Mouse (Mus musculus) heart, embryonic 14.5 days (tissue): Measurements from ENCODE around the gene Odf3. TPM values are rescaled to one million over a fixed set of nuclear protein-coding genes. Genes with fewer than 3 reads are reported as not detected.

Experiments
- ATAC-seq: fragments of 200-750 bp; cut with Nextera tagmentation; 2 replicates; pipeline ENCODE4 v1.8.0; 2017; ENCODE audit warnings: low read depth, moderate TSS enrichment; ENCODE audit not compliant: insufficient number of reproducible peaks, insufficient read depth, low FRiP score
- H3K27ac ChIP-seq, 2 experiments: fragments of 200-500 bp in 1 of 2; fragments of 300-500 bp in 1 of 2; sonication (generic) in 1 of 2; replicated peaks in 1 of 2; 2 replicates each; pipeline ENCODE4 v1.5.1; 2012 to 2014; ENCODE audit warnings: low read depth in 2 of 2, low read length in 2 of 2, control low read depth in 1 of 2, mild to moderate bottlenecking in 1 of 2, mixed read lengths in 1 of 2; ENCODE audit not compliant: control insufficient read depth in 1 of 2, insufficient read depth in 1 of 2
- H3K27me3 ChIP-seq: fragments of 300-500 bp; sonication (generic); 2 replicates; pipeline ENCODE4 v1.6.1; 2014; ENCODE audit warnings: mild to moderate bottlenecking, low read length, control low read depth; ENCODE audit not compliant: control insufficient read depth, insufficient read depth
- H3K36me3 ChIP-seq: fragments of 300-500 bp; sonication (generic); 2 replicates; pipeline ENCODE4 v1.6.1; 2014; ENCODE audit warnings: mild to moderate bottlenecking, control low read depth, low read length, mixed read lengths; ENCODE audit not compliant: control insufficient read depth, insufficient read depth
- H3K4me1 ChIP-seq, 2 experiments: fragments of 200-500 bp in 1 of 2; fragments of 300-500 bp in 1 of 2; sonication (generic) in 1 of 2; 2 replicates each; pipeline ENCODE4 v1.6.1; 2012 to 2014; ENCODE audit warnings: low read length in 2 of 2, control low read depth in 1 of 2, mixed read lengths in 1 of 2; ENCODE audit not compliant: control insufficient read depth in 2 of 2, insufficient read depth in 2 of 2
- H3K4me2 ChIP-seq: fragments of 300-500 bp; sonication (generic); 2 replicates; pipeline ENCODE4 v1.6.1; 2014; ENCODE audit warnings: mild to moderate bottlenecking, low read length
- H3K4me3 ChIP-seq, 2 experiments: fragments of 200-500 bp in 1 of 2; fragments of 300-500 bp in 1 of 2; sonication (generic) in 1 of 2; 2 replicates each; pipeline ENCODE4 v1.5.1; 2012 to 2014; ENCODE audit warnings: low read length in 2 of 2, mild to moderate bottlenecking in 2 of 2, control low read depth in 1 of 2, low read depth in 1 of 2, moderate library complexity in 1 of 2; ENCODE audit not compliant: control insufficient read depth in 1 of 2, insufficient read depth in 1 of 2
- H3K9ac ChIP-seq: fragments of 300-500 bp; sonication (generic); 2 replicates; pipeline ENCODE4 v1.6.1; 2014; ENCODE audit warnings: mild to moderate bottlenecking, low read length
- H3K9me3 ChIP-seq: fragments of 300-500 bp; sonication (generic); 2 replicates; pipeline ENCODE4 v1.6.1; 2016; ENCODE audit warnings: low read length, control low read depth; ENCODE audit not compliant: control insufficient read depth
- WGBS: fragments of 180-500 bp; shearing (Covaris S2); extraction: QIAGEN DNeasy Blood & Tissue Kit; methylation state at CpG from one replicate; pipeline ENCODE4 v1.1.7; 2014; 5-methylcytosine and 5-hydroxymethylcytosine counted together
- polyA plus RNA-seq: library from polyadenylated mRNA; unstranded; fragments of >200 nt; fragmentation: Nextera tagmentation; extraction: Ambion mirVana; gene quantifications from 2 replicates; pipeline ENCODE4 v1.2.1, GENCODE M21; 2014

The Odf3 gene
- polyA plus RNA-seq, 1 experiment from 2014 or later = not detected

DNA sequence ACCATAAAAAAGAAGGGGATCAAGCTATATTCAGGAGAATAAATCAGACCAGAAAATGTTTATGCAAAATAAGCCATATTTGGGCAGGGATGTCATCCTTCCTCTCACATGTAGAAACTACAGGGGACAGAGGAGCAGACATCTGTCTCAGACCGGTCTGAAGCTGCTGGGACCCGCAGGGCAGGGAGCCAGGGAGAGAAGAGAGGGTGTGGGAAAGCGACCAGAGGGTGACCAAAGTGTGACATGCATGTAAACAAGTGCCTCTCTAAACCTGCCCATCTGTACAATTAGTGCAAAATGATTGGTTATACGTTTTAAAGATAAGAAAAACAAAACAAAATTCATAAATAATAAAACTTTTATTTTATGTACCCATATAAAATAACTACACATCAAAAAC, 27.4 kb upstream of the Odf3 start:
- Histone ChIP-seq H3K9ac (no peak overlapping the region), H3K4me1 (peaks cover 0 to 6% of the 10 kb centered on the region in 2 experiments; a peak in 1 of 4 replicates), H3K4me3 (no peak overlapping the region), H3K27ac (no peak overlapping the region), H3K27me3 (no peaks in the 10 kb centered on the region), H3K9me3 (no peaks in the 10 kb centered on the region), H3K36me3 (no peaks in the 10 kb centered on the region), H3K4me2 (no peak overlapping the region)
- no peak for ATAC-seq
- 63% methylated on average over 4 of the region's 4 CpGs for WGBS

DNA sequence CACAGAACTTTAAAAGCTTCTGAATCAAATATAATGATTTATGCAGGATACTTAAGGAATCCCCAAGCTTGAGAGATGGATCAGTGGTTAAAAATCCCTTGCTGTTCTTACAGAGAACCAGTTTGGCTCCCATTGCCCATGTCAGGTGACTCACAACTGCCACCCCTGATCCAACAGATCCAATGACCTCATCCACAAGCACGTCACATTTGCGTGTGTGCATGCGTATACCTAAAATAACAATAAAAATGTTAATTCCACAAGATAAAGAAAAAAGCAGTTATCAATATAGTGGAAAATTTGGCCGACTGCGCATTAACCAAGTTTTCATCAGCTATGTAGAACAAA, 26.3 kb upstream of the Odf3 start:
- Histone ChIP-seq H3K9ac (peak overlapping the region; percentile 64; the same call in 1 of the 2 replicates), H3K4me1 (peaks cover 0 to 6% of the 10 kb centered on the region in 2 experiments; a peak in 1 of 4 replicates), H3K4me3 (peak overlapping the region; percentile 48 to 53; a peak in 3 of 4 replicates), H3K27me3 (no peaks in the 10 kb centered on the region), H3K9me3 (no peaks in the 10 kb centered on the region), H3K36me3 (no peaks in the 10 kb centered on the region), H3K27ac (no peak overlapping the region), H3K4me2 (peak overlapping the region; percentile 77)
- no peak for ATAC-seq
- WGBS = 51% methylated on average over 5 of the region's 5 CpGs

DNA sequence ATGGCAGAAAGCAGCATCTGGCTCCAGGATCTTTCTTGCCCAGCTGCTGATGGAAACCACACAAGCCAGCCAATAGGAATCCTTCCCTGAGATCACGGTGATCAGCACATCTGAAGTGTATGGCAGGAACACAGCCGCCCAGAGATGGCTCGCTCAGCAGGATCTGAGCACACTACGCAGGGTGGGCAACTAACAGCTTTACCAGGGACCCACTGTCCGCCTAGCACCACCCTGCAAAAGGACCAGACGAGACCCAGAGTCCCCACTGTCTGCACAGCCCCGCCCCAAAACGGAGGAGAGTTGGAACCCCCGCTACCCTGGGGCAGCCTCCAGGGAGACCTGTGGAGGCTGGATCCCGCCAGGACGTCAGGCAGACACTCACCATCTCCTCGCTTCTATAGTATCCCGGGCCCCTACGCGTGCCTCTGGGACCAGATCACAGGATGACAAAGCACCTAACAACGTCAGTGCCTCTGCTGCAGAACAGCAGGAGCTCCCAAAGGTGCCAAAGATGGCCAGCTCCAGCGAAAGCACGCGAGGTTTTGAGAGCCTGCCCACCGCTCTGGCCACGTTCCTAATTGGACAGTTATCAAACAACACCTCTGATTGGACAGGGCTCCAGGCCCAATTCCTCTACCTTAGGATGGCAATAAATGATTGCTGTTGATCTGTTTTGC, 25.8 kb upstream of the Odf3 start, which contains the start of gene Zfp941:
TSS of gene Zfp941 (minus strand) at position 526 of the 677 bp plus-strand sequence.
- WGBS = 2% methylated on average over 21 of the region's 21 CpGs
- 0 out of 2 replicates have a peak, but pooled peaks have one; percentile 26 for ATAC-seq
- no peak within 1 kb of the TSS for H3K27ac ChIP-seq

DNA sequence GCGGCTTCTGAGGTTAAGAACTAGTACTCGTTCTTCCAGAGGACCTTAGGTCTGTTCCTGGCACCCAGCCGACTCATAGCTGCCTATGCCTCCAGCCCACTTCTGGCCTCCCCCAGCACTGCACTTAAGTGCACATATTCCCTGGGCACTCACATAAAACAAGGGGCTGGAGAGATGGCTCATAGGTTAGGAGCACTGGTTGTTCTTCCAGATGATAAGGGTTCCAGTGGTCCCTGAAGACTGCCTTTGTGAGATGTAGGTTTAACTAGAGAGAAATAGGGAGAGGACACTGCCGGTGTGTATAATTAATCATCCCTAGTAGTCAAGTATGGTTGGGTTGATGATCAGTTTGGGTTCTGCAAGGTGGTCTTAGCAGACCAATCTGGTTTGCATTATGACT, 24.9 kb upstream of the Odf3 start:
- no peak for ATAC-seq
- Histone ChIP-seq H3K9ac (no peak overlapping the region), H3K36me3 (no peaks in the 10 kb centered on the region), H3K4me3 (no peak overlapping the region), H3K9me3 (no peaks in the 10 kb centered on the region), H3K27me3 (no peaks in the 10 kb centered on the region), H3K4me1 (peaks cover 0 to 6% of the 10 kb centered on the region in 2 experiments; a peak in 1 of 4 replicates), H3K27ac (no peak overlapping the region), H3K4me2 (no peak overlapping the region)
- 85% methylated on average over 4 of the region's 4 CpGs for WGBS

More for the DNA sequence above, 25.8 kb upstream of the Odf3 start, which contains the start of gene Zfp941:
- no peaks in the 10 kb centered on the region for H3K36me3 ChIP-seq
- no peaks in the 10 kb centered on the region for H3K27me3 ChIP-seq
- peak within 1 kb of the TSS; percentile 64 for H3K9ac ChIP-seq
- H3K4me1 ChIP-seq = peaks cover 0 to 6% of the 10 kb centered on the region in 2 experiments; a peak in 1 of 4 replicates
- H3K9me3 ChIP-seq = no peaks in the 10 kb centered on the region
- H3K4me2 ChIP-seq = peak within 1 kb of the TSS; percentile 77
- H3K4me3 ChIP-seq = peak within 1 kb of the TSS; percentile 48 to 53

DNA sequence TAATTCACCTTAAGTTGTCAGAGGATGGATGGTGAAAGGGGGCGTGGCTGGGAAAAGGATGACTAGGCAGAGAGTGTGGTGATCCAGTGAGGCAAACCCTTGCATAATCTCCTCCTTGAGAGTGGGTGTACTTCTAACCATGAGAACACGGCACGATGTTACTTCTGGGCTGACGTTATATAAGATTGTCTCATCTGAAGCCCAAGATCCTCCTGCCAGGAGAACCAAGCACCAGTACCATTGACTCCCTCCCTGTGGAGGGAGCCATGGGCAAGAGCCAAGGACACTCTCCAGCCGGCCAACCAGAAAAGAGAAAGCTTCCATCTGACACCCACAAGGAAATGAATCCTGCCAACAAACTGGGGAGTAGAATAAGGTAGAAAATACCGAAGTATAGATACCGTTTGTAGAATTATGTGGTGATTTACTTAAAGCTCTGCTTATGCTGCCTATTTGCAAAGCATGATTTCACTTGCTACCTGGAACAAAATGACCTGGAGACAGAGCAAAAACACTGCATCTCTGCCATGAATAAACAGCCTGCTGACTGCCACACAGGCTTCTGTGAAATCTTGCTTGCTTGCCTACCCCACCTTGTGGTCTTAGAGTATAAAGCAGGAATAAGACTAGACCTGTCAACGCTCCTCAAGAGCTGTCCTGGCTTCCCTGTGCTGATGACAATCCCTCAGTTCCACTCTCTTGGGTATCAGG, 19.3 kb upstream of the Odf3 start:
- no peak overlapping the region for H3K4me3 ChIP-seq
- ATAC-seq = no peak
- 29% methylated on average over 8 of the region's 8 CpGs for WGBS
- H3K4me1 ChIP-seq = no peaks in the 10 kb centered on the region
- H3K27me3 ChIP-seq = no peaks in the 10 kb centered on the region
- peak overlapping the region; percentile 3; the same call in 1 of the 2 replicates for H3K4me2 ChIP-seq
- H3K9me3 ChIP-seq = no peaks in the 10 kb centered on the region
- H3K27ac ChIP-seq = no peak overlapping the region
- no peak overlapping the region for H3K9ac ChIP-seq
- H3K36me3 ChIP-seq = no peaks in the 10 kb centered on the region

DNA sequence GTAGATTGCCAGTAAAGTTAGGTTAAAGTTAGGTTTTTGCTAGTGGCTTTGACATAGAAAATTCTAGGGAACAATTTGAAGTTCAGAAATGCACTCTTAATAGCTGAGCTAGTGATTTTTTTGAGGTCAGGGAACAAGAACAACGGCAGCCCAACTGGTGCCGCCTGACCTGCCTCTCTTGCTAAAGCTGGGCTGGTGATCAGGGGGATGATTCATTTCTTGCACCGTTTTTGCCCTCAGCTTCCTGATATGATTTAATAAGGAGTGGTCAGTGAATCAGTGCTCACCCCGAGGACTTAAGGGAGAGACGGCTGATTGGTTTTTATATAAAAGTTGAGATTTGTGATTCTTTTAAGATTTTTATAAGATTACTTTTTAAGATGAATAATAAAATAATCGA, 16.2 kb upstream of the Odf3 start:
- H3K36me3 ChIP-seq = no peaks in the 10 kb centered on the region
- 62% methylated on average over 6 of the region's 6 CpGs for WGBS
- H3K4me1 ChIP-seq = no peaks in the 10 kb centered on the region
- H3K27me3 ChIP-seq = no peaks in the 10 kb centered on the region
- H3K27ac ChIP-seq = no peak overlapping the region
- no peak overlapping the region for H3K9ac ChIP-seq
- no peaks in the 10 kb centered on the region for H3K9me3 ChIP-seq
- ATAC-seq = no peak
- H3K4me3 ChIP-seq = no peak overlapping the region
- H3K4me2 ChIP-seq = no peak overlapping the region

DNA sequence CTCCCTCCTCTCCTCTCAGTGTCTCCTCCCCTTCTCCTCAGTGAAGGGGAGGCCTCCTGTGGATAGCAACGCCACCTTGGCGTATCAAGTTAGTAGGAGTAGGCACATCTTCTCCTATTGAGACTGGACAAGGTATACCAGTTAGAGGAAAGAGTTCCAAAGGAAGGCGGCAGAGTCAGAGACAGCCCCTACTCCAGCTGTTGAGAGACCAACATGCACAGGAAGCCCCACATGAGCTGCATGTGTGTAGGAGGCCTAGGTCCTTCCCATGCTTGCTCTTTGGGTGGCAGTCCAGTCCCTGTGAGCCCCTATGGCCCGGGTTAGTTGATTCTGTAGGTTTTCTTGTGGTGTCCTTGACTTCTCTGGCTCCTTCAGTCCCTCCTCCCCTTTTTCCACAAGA, 14.3 kb upstream of the Odf3 start:
- Histone ChIP-seq H3K4me1 (no peaks in the 10 kb centered on the region), H3K9ac (no peak overlapping the region), H3K27ac (no peak overlapping the region), H3K36me3 (no peaks in the 10 kb centered on the region), H3K9me3 (no peaks in the 10 kb centered on the region), H3K4me3 (no peak overlapping the region), H3K27me3 (no peaks in the 10 kb centered on the region), H3K4me2 (no peak overlapping the region)
- 76% methylated on average over 4 of the region's 4 CpGs for WGBS
- ATAC-seq = no peak
